Mouse (Mus musculus) G1E-ER4 (cell line): ENCODE results near the gene AC131692.1. TPM values are rescaled to one million over a fixed set of nuclear protein-coding genes. Genes with fewer than 3 reads are reported as not detected.

ENCODE experiments used
- GATA1 ChIP-seq: IDR thresholded peaks from one replicate; pipeline ENCODE4 v1.8.0; 2012; ENCODE audit warnings: low read length, inconsistent platforms
- polyA plus RNA-seq: library from polyadenylated mRNA; stranded (reverse); fragments of >175 nt; gene quantifications from 2 replicates; pipeline ENCODE4 v1.2.3, GENCODE M21; 2012

Gene AC131692.1
- polyA plus RNA-seq, 1 experiment, result 4.9 TPM

- no peak for TF ChIP-seq GATA1
Observed at GRCm38 (mm10) chr19:6085417-6085879, 8.8 kb upstream of the AC131692.1 start.

- TF ChIP-seq GATA1, result no peak
Observed at GRCm38 (mm10) chr19:6088841-6089240, 5.4 kb upstream of the AC131692.1 start.

GRCm38 (mm10) chr19:6097847-6098246 lies 3.6 kb downstream of the AC131692.1 start:
- no peak for TF ChIP-seq GATA1

GRCm38 (mm10) chr19:6101186-6101585 lies 7.0 kb downstream of the AC131692.1 start:
- TF ChIP-seq GATA1, result no peak

GRCm38 (mm10) chr19:6102169-6102853 lies 8.1 kb downstream of the AC131692.1 start:
- TF ChIP-seq GATA1, result no peak

- TF ChIP-seq GATA1, result peak; percentile 41
Observed at GRCm38 (mm10) chr19:6104476-6104875, 10.3 kb downstream of the AC131692.1 start.

- no peak for TF ChIP-seq GATA1
Observed at GRCm38 (mm10) chr19:6105586-6105985, 11.4 kb downstream of the AC131692.1 start, which contains the start of gene Naaladl1. Gene Naaladl1, plus strand, starts transcription at chr19:6105782.

GRCm38 (mm10) chr19:6113116-6113515 lies 18.9 kb downstream of the AC131692.1 start:
- no peak for TF ChIP-seq GATA1

GRCm38 (mm10) chr19:6116113-6116850 lies 22.1 kb downstream of the AC131692.1 start:
- TF ChIP-seq GATA1, result no peak

- no peak for TF ChIP-seq GATA1
Observed at GRCm38 (mm10) chr19:6117346-6117985, 23.2 kb downstream of the AC131692.1 start.

GRCm38 (mm10) chr19:6117986-6118676 lies 23.9 kb downstream of the AC131692.1 start, which contains the start of gene Sac3d1:
Gene Sac3d1, minus strand, starts transcription at chr19:6118650.
- no peak for TF ChIP-seq GATA1

- no peak for TF ChIP-seq GATA1
Observed at GRCm38 (mm10) chr19:6118677-6119185, 24.5 kb downstream of the AC131692.1 start.

GRCm38 (mm10) chr19:6121761-6122160 lies 27.5 kb downstream of the AC131692.1 start:
- no peak for TF ChIP-seq GATA1

GRCm38 (mm10) chr19:6123330-6123729 lies 29.1 kb downstream of the AC131692.1 start:
- TF ChIP-seq GATA1, result no peak

GRCm38 (mm10) chr19:6124898-6125297 lies 30.7 kb downstream of the AC131692.1 start:
- TF ChIP-seq GATA1, result no peak
